Mouse (Mus musculus) stomach, embryonic 15.5 days (tissue): ENCODE data around the gene Pcx. TPM values are rescaled to one million over a fixed set of nuclear protein-coding genes. Genes with fewer than 3 reads are reported as not detected.

ENCODE experiments used
- ATAC-seq: fragments of 200-750 bp; cut with Nextera tagmentation; 2 replicates; pipeline ENCODE4 v1.8.0; 2017; ENCODE audit warnings: low read depth, moderate number of reproducible peaks, moderate TSS enrichment; ENCODE audit not compliant: insufficient read depth, low FRiP score
- H3K27ac ChIP-seq: fragments of 300-500 bp; sonication (generic); 2 replicates; pipeline ENCODE4 v1.5.1; 2015; ENCODE audit warnings: mild to moderate bottlenecking, inconsistent platforms
- H3K27me3 ChIP-seq: fragments of 300-500 bp; sonication (generic); replicated peaks from 2 replicates; pipeline ENCODE4 v1.6.1; 2015; ENCODE audit warnings: inconsistent platforms
- H3K36me3 ChIP-seq: fragments of 300-500 bp; sonication (generic); 2 replicates; pipeline ENCODE4 v1.6.1; 2015; ENCODE audit warnings: inconsistent platforms
- H3K4me1 ChIP-seq: fragments of 300-500 bp; sonication (generic); 2 replicates; pipeline ENCODE4 v1.6.1; 2015; ENCODE audit warnings: inconsistent platforms
- H3K4me2 ChIP-seq: fragments of 300-500 bp; sonication (generic); 2 replicates; pipeline ENCODE4 v1.6.1; 2015; ENCODE audit warnings: mild to moderate bottlenecking, inconsistent platforms
- H3K4me3 ChIP-seq: fragments of 300-500 bp; sonication (generic); replicated peaks from 2 replicates; pipeline ENCODE4 v1.5.1; 2015; ENCODE audit warnings: inconsistent platforms
- H3K9ac ChIP-seq: fragments of 300-500 bp; sonication (generic); 2 replicates; pipeline ENCODE4 v1.6.1; 2015; ENCODE audit warnings: inconsistent platforms
- H3K9me3 ChIP-seq: fragments of 300-500 bp; sonication (generic); 2 replicates; pipeline ENCODE4 v1.6.1; 2016; ENCODE audit warnings: inconsistent platforms
- WGBS: fragments of 180-500 bp; shearing (Covaris S2); methylation state at CpG from one replicate; pipeline ENCODE4 v1.1.7; 2015; 5-methylcytosine and 5-hydroxymethylcytosine counted together
- polyA plus RNA-seq: library from polyadenylated mRNA; unstranded; fragments of >200 nt; fragmentation: Nextera tagmentation; extraction: Ambion mirVana; gene quantifications from 2 replicates; pipeline ENCODE4 v1.2.1, GENCODE M21; 2015

Gene Pcx
- polyA plus RNA-seq, 1 experiment from 2014 or later: 19.1 TPM

GRCm38 (mm10) chr19:4535922-4536321 is 25.6 kb downstream of the Pcx start:
- no peak overlapping the region for H3K4me2 ChIP-seq
- no peaks in the 10 kb centered on the region for H3K36me3 ChIP-seq
- no peak overlapping the region for H3K9ac ChIP-seq
- no peaks in the 10 kb centered on the region for H3K4me1 ChIP-seq
- no peaks in the 10 kb centered on the region for H3K9me3 ChIP-seq
- no peak overlapping the region for H3K27ac ChIP-seq
- no peak overlapping the region for H3K4me3 ChIP-seq
- ATAC-seq: no peak
- H3K27me3 ChIP-seq: no peaks in the 10 kb centered on the region

- ATAC-seq: no peak
- Histone ChIP-seq H3K4me2 (no peak overlapping the region), H3K4me3 (no peak overlapping the region), H3K27me3 (no peaks in the 10 kb centered on the region), H3K27ac (no peak overlapping the region), H3K4me1 (no peaks in the 10 kb centered on the region), H3K9me3 (no peaks in the 10 kb centered on the region), H3K9ac (no peak overlapping the region), H3K36me3 (no peaks in the 10 kb centered on the region)
- WGBS: 60% methylated on average over 3 of the region's 3 CpGs
These were observed 26.3 kb downstream of the Pcx start for GRCm38 (mm10) chr19:4536606-4537005.

GRCm38 (mm10) chr19:4540263-4540662 is 30.0 kb downstream of the Pcx start:
- Histone ChIP-seq H3K27me3 (no peaks in the 10 kb centered on the region), H3K9ac (no peak overlapping the region), H3K36me3 (no peaks in the 10 kb centered on the region), H3K27ac (no peak overlapping the region), H3K4me3 (no peak overlapping the region), H3K9me3 (no peaks in the 10 kb centered on the region), H3K4me2 (no peak overlapping the region), H3K4me1 (no peaks in the 10 kb centered on the region)
- ATAC-seq: no peak
- WGBS: 84% methylated on average over 6 of the region's 6 CpGs

GRCm38 (mm10) chr19:4540992-4541391 is 30.7 kb downstream of the Pcx start:
- no peak overlapping the region for H3K9ac ChIP-seq
- H3K4me1 ChIP-seq: no peaks in the 10 kb centered on the region
- H3K9me3 ChIP-seq: no peaks in the 10 kb centered on the region
- no peaks in the 10 kb centered on the region for H3K27me3 ChIP-seq
- H3K36me3 ChIP-seq: no peaks in the 10 kb centered on the region
- H3K4me2 ChIP-seq: no peak overlapping the region
- 84% methylated on average over 3 of the region's 3 CpGs for WGBS
- no peak for ATAC-seq
- no peak overlapping the region for H3K4me3 ChIP-seq
- no peak overlapping the region for H3K27ac ChIP-seq

DNA sequence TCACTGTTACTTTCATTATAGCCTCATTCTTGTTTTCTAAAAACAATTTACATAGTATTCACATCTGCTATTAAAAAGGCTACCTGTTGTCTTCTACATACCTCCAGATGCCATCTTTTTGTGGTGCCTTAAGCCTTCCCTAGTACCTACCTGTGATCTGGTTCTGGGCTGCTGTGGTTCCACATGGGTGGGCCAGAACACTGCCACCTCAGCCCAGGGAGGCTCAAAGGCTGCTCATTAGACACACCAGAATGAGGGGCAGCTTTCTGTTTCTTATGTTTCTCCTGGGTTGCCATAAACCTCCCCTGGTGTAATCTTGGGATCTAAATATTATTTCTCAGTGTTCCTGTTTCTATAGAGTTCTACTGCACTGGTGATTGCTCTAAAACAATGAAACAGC is 31.8 kb downstream of the Pcx start:
- no peaks in the 10 kb centered on the region for H3K9me3 ChIP-seq
- no peak for ATAC-seq
- no peak overlapping the region for H3K9ac ChIP-seq
- H3K36me3 ChIP-seq: no peaks in the 10 kb centered on the region
- H3K27me3 ChIP-seq: no peaks in the 10 kb centered on the region
- no peak overlapping the region for H3K27ac ChIP-seq
- H3K4me1 ChIP-seq: no peaks in the 10 kb centered on the region
- no peak overlapping the region for H3K4me3 ChIP-seq
- no peak overlapping the region for H3K4me2 ChIP-seq

DNA sequence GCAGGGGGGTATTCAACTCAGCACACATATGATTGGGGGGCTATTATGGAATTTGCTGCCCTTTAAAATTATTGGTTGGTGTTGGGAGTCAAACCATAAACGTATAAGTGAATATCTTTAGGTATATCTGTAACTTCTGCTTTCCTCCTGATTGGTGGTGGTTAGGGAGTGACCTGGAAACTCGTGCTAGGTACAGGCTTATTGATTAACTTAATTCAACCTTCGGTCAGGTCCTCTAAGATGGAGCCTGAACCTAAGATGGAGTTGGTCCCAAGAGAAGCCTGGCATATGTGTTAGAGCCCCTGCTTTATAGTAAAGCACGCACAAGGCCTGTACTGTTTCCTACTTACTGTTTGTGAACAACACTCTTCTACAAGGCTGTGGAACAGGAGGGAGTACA is 34.8 kb downstream of the Pcx start:
- Histone ChIP-seq H3K27me3 (no peaks in the 10 kb centered on the region), H3K4me3 (no peak overlapping the region), H3K4me2 (no peak overlapping the region), H3K36me3 (no peaks in the 10 kb centered on the region), H3K27ac (no peak overlapping the region), H3K9me3 (no peaks in the 10 kb centered on the region), H3K4me1 (no peaks in the 10 kb centered on the region), H3K9ac (no peak overlapping the region)
- no peak for ATAC-seq
- 80% methylated on average over 4 of the region's 4 CpGs for WGBS

- Histone ChIP-seq H3K27me3 (no peaks in the 10 kb centered on the region), H3K9me3 (no peaks in the 10 kb centered on the region), H3K27ac (no peak overlapping the region), H3K36me3 (no peaks in the 10 kb centered on the region), H3K4me2 (no peak overlapping the region), H3K4me1 (no peaks in the 10 kb centered on the region), H3K4me3 (no peak overlapping the region), H3K9ac (no peak overlapping the region)
- ATAC-seq: no peak
- 82% methylated on average over 6 of the region's 6 CpGs for WGBS
These were observed 35.6 kb downstream of the Pcx start for GRCm38 (mm10) chr19:4545841-4546240.

GRCm38 (mm10) chr19:4547801-4548200 is 37.5 kb downstream of the Pcx start:
- Histone ChIP-seq H3K9ac (no peak overlapping the region), H3K27me3 (no peaks in the 10 kb centered on the region), H3K9me3 (no peaks in the 10 kb centered on the region), H3K27ac (no peak overlapping the region), H3K4me1 (no peaks in the 10 kb centered on the region), H3K4me3 (no peak overlapping the region), H3K36me3 (no peaks in the 10 kb centered on the region), H3K4me2 (no peak overlapping the region)
- 81% methylated on average over 6 of the region's 6 CpGs for WGBS
- ATAC-seq: no peak

DNA sequence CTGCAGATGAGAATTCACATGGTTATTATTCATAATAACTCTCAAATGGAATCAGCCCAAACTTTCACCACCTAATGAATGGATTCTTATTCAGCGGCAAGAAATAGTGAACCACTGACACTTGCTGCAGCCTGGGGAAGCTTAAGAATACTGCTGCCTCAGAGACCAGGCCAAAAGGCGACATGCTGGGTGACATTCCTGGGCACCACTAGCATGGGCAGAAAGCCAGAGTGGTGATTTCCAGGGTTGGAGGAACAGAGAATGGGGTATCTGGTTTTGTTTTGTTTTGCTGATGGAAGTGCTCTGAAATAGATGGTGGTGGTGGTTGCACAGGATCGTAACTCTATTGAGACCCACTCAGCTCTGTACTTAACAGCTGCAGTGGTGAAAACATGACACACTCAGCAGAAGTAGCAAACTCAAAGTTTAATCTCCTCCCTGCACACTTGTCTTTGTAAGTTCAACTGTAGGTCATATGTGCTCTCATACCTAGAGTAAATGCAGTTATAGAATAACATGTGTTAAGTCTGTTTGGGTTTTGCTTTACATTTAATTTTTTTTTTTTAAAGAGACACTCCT is 38.1 kb downstream of the Pcx start:
- no peaks in the 10 kb centered on the region for H3K9me3 ChIP-seq
- H3K4me1 ChIP-seq: no peaks in the 10 kb centered on the region
- H3K9ac ChIP-seq: no peak overlapping the region
- H3K4me3 ChIP-seq: no peak overlapping the region
- no peaks in the 10 kb centered on the region for H3K27me3 ChIP-seq
- no peak for ATAC-seq
- H3K4me2 ChIP-seq: no peak overlapping the region
- no peaks in the 10 kb centered on the region for H3K36me3 ChIP-seq
- H3K27ac ChIP-seq: no peak overlapping the region
- WGBS: 62% methylated on average over 3 of the region's 3 CpGs

DNA sequence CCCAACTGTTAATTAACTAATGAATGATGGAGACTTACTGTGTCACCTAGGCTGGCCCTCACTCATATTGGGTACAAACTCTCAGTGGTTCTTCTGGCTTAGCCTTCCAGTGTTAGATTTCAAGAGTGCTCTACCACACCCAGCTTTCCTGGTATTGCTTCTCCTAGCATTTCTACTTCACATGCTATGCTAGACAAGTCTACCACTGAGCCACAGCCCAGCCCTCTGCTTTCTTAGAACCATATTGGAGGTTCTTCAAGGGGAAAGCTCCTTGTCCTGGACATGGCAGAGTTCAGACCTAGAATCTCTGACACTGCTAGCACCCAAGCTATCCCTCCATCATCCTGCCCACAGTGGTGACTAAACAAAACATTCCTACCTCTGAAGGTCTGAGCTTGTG is 44.0 kb downstream of the Pcx start:
- Histone ChIP-seq H3K9me3 (no peaks in the 10 kb centered on the region), H3K4me2 (no peak overlapping the region), H3K27ac (no peak overlapping the region), H3K27me3 (no peaks in the 10 kb centered on the region), H3K4me3 (no peak overlapping the region), H3K9ac (no peak overlapping the region), H3K36me3 (no peaks in the 10 kb centered on the region), H3K4me1 (peaks cover 7% of the 10 kb centered on the region; the same call in 1 of the 2 replicates)
- no peak for ATAC-seq

DNA sequence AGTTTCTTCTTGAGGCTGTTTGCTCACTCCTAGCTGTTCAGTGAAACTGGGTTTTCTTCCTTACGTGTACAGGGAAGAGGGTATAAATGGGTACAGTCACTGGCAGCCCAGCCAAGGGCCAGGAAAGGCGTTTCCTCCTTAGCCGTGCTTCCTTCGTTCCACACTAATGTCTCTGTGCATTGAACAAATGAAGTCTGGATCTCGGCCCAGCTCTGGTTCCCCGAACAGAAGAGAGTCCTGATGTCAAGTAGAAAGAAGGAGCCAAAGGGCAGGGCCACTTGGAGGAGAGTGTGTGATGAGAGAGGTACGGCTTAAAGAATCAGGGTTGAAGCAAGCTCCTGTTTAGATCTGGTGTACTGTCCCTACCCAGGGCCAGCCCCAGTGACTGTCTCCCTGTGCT is 44.8 kb downstream of the Pcx start:
- WGBS: 68% methylated on average over 7 of the region's 7 CpGs
- Histone ChIP-seq H3K27me3 (no peaks in the 10 kb centered on the region), H3K9ac (no peak overlapping the region), H3K9me3 (no peaks in the 10 kb centered on the region), H3K4me3 (no peak overlapping the region), H3K4me2 (no peak overlapping the region), H3K27ac (no peak overlapping the region), H3K4me1 (peaks cover 8% of the 10 kb centered on the region; the same call in 1 of the 2 replicates), H3K36me3 (no peaks in the 10 kb centered on the region)
- no peak for ATAC-seq

GRCm38 (mm10) chr19:4556787-4557186 is 46.5 kb downstream of the Pcx start:
- H3K9ac ChIP-seq: no peak overlapping the region
- no peaks in the 10 kb centered on the region for H3K27me3 ChIP-seq
- no peak overlapping the region for H3K4me3 ChIP-seq
- no peak overlapping the region for H3K4me2 ChIP-seq
- ATAC-seq: no peak
- H3K27ac ChIP-seq: no peak overlapping the region
- H3K4me1 ChIP-seq: peaks cover 8% of the 10 kb centered on the region; the same call in 1 of the 2 replicates
- no peaks in the 10 kb centered on the region for H3K9me3 ChIP-seq
- 89% methylated on average over 2 of the region's 2 CpGs for WGBS
- no peaks in the 10 kb centered on the region for H3K36me3 ChIP-seq
